Mouse (Mus musculus) adrenal gland, adult (tissue): ENCODE data around the gene Zdhhc25.

Experiments used
- DNase-seq, 2 experiments: peaks; one replicate each; pipeline ENCODE4 v3.0.0; 2022 to 2023; ENCODE audit warnings: low spot score in 1 of 2; ENCODE audit not compliant: inconsistent age in 2 of 2

Zdhhc25 gene

DNA sequence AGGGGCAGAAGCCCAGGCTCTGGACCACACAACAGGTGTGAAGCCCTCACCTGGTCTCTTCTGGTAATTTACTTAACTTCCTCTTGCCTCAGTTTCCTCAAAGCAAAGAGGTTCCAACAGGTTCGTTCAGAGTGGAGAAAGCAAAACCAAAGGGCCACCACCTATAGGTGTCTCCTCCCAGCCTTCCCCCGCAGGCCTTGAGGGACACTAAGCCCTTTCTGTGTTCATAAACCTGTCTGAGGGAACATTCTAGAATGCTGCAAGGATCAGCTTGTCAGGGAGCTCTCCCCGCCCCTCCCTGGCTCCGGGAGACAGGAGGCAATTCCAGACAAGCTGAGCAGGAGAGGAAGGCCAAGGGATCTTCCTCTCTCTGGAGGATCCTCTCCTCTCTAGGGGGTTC is at the start of gene Zdhhc25:
Gene Zdhhc25 (plus strand): TSS at position 301 of the 400 bp plus-strand sequence.
- no peak for DNase-seq

DNA sequence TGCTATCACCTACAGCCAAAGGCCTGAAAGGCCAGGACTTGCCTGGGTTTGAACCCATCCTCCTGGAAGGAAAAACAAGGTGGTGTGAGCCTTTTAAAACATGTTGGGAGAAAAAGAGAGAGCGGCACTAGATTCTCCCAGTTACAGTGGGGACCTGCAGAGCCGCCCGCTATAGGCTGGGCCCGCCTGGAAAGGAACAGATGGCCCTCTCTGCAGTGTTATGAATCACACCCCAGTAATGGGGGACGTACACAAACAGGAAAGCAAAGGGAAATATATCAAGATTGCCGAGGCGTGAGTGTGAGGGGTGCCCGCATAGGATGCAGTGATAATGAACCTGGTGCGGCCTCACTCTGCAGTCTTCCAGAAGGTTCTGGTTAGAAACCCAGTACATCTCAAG is 47.2 kb upstream of the Zdhhc25 start:
- no peak for DNase-seq

DNA sequence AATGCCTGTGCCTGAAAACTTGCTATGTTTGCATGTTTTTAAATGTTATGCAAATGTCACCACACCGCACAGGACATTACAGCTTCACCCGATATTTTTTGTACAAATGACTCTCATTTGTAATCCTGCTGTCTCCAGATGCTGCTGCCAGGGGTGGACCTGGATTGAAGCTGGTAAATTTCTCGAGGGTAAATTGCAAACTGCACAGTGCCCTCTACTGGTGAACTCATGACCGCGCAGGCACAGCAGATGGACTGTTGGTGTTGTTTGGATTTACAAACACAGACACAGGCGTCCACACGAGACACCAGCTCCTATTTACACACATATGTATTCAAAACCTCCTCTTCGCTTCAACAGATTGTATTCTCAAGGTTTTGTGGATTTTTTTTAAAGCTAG is 44.6 kb upstream of the Zdhhc25 start:
- peak; percentile 11 to 66 for DNase-seq

DNA sequence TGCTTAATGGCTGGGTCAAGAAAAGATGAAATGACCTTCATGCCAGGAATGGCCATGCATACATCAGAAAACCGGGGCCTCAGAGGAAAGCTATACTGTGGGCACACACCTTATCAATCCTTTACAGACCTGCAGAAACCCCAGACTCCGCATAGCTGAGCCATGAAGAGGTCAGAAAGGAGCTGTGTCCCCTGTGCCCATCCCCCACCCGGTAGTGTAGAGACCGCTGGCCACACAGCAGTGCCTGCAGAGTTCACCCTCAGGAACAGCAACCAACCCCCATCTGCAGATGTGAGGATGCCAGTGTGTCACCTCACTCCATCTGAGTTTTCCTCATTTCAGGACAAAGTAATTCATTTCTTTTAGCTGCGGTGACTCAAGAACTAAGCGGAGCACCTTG is 39.5 kb upstream of the Zdhhc25 start:
- no peak for DNase-seq

DNA sequence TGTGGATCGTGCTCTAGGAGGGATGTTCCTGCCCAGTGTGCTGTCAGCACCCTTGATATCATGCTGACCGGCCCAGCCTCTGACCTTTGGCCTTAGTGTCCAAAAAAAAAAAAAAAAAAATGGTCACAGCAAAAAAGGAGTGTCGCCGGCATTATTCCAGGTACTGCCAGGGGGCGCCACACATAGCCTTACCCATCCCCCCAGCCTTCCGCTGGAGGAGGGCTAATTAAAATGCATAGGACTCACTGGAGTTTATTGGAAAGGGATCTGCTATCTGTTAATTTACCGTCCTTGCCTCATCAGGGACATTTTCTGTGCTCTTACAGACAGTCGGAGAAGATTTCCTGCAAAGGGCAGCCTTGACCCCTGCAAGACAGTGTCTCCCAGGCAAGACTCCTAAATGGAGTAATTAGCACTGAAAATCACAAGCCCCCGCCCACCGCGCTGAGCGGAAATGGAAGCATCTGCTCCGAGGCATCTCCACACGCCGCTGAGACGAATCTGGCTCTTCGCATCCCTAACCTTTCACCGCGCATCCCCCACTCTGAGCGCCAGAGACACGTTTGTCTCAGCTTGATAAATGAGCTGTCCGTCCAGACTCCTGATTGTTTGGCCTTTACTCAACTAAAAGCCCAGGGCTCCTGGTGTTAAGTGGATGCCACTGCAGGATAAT is 38.9 kb upstream of the Zdhhc25 start:
- no peak for DNase-seq

DNA sequence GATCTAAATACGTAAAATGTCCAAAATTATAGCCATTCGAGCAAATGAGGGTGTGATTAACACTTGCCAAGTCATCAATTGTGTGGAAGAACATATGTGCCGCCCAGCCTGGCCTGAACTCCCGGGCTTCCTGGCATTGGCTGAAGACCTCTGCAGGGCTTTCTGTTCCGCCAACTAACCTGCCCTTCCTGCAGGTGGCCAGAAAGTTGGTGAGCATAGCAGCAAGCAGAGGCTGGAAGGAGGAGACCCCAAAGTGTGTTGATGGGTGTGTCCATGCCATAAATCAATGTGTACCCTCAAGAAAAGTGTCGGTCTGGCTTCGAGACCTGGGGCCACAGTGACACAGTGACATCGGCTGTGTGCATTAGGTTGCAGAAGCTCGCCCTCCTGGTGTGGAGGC is 34.8 kb upstream of the Zdhhc25 start:
- no peak for DNase-seq

DNA sequence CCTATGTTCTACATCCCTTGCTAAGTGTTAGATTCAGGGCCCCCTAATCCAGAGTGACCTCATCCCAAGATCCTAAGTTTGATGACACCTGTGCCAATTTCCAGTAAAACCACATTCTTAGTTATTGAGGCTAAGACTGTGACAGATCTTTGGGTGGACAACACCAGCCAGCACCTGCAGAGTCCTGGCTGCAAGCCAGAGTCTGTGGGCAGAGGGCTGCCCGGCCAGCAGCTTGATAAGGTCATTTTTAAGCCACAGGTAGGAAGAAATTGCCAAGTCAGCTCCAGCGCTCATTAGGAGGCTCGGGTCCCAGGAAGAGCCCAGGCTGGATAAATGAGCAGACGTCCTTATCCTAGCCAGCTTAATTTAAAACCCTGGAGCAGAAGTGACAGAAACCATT is 34.3 kb upstream of the Zdhhc25 start:
- no peak for DNase-seq

DNA sequence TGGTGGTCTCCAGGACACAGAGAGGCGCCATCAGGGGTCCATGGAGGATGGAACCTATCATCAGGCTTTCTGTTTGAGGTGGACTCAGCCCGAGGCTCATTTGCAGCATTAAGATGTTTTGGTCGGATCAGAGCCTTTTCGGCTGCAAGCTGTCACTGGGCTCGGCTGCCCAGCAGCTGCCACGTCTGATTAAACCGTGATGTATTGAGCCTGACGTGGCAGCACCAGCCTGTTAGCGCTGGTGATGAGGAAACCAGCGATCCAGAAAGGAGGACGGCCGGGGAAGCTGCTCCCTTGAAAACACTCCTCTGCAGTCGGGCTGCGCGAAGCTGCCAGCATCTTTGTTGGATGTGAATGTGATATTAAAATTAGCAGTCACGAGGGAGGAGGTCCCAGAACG is 29.4 kb upstream of the Zdhhc25 start:
- no peak for DNase-seq

DNA sequence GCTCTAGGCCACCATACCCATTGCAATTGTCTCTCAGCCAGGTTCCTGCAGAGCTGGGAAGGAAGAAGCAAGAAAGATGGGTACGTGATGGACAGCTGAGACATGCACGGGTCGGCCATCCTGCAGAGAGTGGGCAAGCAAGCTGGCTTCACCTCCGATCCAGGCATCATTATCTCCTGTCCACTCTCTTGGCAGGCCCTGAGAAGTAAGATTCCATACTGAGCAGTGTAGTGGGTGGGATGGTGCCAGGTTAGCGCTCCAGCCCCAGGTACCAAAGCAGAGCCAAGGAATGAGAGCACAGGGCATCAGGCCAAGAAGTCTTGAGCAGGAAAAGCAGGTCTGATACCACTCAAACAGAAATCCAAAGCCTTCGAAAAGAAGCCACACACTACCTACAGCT is 20.6 kb upstream of the Zdhhc25 start:
- DNase-seq, result no peak

DNA sequence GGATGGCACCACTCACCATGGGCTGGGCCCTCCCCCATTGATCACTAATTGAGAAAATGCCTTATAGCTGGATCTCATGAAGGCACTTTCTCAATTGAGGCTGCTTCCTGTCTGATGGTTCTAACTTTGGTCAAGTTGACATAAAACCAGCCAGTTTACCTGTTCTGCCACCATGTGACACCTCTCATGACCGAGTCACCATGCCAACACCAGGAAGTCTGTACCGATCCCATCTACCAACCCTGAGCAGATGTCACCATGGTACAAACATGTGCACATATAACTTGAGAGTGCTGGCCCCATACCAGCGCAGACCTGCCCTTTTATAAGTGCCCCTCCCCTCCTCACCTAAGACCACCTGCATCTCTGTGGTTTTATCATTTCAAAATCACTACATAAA is 2.4 kb downstream of the Zdhhc25 start:
- DNase-seq, result no peak

DNA sequence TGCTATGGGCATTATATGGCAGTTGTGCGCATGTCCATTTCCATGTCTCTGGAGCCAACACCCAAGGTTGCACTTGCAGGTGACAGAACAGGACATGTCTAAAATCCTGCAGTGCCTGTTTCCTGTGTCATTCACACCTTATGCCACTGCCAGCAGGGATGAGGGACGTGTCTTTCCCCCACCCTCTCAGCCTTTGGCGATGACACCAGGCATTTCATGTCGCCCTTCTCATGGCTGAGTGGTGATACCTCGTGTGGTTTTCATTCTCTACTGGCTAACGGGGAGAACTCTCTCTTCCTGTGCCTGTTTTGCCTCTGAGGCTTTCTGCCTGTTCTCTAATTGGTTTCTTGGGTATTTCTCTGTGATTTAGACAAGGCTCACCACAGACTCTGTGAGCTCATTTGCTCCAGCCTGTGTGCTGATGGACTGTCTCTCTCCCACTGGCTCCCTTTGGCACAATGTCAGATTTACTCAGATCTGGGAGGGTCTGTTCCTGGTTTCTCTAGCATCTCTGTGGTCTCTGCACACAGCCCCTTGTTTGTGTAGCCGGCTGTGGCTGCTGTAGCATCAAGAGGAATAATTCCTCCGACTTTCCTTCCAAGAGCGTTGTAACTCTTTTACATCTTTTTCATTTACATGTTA is 3.1 kb downstream of the Zdhhc25 start:
- no peak for DNase-seq

DNA sequence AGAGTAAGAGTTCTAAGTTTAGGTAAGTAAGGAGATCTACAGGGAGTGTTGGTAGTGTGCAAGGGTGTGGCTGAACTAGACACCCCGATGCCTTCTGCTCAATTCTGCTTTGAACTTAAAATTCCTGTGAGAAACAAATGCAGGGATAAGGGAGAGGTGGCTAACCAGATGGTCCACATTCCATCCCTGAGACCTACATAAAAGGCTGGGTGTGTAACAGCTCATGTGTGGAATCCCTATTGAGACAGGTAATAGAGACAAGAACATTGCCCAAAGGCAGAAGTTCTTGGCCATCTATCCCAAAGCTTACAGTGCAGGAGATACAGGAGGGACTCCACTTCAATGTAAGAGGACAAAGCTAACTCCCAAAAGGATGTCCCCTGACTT is 3.6 kb downstream of the Zdhhc25 start:
- DNase-seq, result no peak

DNA sequence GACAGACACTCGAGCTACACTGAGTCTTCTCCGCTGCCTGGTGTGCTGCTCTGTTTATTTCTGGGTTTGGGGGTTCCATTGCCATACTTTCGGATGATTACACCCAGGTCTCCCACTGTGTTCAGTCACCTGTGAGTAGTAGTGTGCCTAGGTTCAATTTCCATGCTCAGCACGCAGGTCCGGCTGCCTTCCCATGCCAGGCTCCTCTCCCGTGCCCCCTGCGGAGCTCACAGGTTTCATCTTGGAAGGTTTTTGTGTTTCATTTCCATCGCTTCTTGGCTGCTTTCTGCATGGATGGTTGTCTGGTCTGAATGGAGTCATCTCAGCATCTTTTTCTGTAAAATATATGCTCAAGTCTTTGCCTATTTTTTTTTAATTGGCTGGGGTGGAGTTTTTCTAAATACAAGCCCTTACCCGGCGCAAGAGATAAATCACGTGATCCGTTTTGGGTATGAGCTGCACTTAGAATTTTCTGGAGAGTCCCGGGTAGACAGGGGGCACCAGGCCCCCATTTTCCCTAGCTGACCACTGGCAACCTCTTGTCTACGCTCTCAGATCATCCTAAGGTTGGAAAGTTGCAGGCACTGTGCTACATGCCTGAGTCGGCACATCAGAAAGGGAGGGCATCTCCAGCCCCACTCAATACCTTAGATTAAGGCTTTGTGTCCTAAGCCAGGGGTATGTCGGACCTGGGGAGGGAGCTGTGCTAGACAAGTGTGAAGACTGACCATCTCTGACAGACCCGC is 4.7 kb downstream of the Zdhhc25 start:
- no peak for DNase-seq

DNA sequence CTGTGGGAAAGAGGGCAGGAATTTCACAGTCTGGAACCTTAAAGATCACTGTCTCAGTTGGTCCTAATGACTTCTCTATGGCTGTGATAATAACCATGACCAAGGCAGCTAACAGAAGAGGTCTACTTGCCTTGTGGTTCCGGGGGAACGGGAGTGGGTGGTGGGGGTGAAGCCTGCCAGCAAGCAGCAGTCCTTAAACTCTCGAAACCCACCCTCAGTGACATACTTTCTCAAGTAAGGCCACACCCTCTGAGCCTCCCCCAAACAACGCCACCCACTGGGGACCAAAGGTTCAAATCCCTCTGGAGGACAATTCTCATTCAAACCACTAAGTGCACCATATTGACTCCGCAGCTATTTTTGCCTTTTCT is 5.3 kb downstream of the Zdhhc25 start:
- DNase-seq, result no peak

DNA sequence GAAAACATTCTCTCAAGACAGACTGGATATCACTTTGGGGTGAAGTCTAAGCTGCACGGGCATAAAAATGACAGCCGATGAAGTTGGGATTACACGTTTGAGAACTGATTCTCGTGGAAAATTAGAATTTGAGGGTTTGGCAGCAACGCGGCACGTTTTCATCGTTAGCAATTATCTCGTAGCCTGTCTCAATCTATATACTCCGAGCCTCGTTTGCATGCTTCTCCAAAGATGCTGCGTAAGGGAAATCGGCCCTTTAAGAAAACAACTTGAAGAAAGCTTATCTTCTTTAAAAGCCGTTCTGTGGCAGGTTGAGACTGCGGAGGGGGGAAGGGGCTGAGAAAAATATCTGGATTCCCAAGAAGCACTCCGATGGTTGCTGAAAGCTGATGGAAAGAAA is 17.0 kb downstream of the Zdhhc25 start:
- DNase-seq, result no peak

DNA sequence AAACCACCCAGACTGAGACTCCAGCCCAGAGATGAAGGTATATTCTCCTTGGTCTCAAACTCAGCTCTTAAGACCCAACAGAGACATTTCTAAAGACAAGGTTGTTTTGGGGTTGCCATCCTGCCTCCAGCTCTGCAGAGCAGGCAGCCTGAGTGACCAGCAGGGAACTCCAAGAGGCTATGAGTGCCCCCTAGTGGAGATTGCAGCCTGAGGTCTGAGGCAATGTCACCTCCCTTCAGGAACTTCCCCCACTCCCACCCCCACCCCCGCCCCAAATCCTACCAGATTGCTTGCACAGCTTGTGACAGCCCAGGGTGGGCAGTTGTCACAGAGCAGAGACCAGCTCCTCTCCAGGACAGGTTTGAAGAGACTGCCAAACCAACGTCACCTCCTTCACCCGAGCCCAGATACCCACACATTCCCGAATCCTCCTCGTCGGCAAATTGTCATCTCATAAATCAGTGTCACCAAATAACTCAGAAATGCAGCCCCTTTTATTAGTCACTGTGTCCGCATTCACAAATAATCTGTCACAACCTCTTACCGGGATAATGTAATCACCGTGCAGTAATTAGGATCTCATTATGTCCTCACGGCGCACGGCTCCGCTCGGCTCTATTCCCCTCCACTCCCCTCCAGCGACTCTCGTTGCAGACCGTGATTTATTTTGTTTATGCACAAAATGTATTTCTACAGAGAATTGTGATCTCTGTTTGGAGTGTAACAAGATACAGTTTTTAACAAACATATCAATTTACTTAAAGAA is 18.1 kb downstream of the Zdhhc25 start:
- DNase-seq, result peak; percentile 6 to 49

DNA sequence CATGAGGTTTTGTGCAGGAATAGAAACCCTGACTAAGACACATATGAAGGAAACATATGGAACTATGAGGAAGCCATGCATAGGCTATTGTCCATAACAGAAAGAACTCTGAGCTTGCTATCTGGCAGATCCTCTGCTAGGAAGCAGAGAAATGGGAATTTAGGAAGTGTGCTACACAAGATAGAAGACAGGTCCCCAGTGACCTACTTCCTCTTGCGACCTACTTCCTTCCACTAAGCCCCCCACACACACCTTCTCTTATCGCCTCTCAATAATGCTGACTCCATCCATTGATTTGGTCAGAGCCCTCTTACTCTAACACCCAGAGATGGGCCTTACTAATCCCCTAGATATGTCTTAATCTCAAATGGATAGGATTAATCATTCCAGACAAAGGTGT is 19.9 kb downstream of the Zdhhc25 start:
- DNase-seq, result no peak

DNA sequence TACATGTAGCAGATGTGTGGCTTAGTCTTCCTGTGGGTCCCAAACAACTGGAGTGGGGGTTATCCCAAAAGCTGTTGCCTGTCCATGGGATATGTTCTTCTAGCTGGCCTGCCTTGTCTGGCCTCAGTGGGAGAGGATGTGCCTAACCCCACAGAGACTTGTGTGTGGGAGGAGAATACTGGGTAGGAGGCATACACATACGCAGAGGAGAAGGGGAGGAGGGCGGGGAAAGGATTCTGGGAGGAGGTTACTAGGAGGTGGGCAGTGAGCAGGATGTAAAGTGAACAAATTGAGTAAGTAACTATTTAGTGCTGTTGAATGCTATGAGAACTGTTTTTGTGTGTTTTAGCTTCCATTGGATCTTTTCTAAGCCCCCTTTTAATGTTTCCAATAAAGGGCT is 23.8 kb downstream of the Zdhhc25 start:
- DNase-seq, result no peak

DNA sequence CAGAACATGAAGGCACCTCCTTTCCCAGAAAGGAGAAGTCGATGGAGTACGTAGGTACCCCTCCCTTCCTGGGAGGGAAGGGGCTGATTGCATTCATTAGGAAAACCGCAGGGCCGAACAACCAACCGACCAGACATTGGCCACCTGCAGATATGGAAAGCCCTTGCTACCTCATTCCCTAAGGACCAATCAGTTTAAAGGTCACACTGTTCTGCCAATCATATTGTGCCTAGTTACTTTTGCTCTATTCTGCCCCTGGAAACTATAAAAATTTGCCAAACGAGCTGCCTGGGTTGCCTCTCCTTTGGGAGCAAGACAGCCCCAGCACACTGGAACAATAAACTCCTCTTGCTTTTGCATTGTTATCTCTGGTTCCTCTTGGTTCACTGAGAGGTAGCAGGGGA is 24.8 kb downstream of the Zdhhc25 start:
- no peak for DNase-seq

DNA sequence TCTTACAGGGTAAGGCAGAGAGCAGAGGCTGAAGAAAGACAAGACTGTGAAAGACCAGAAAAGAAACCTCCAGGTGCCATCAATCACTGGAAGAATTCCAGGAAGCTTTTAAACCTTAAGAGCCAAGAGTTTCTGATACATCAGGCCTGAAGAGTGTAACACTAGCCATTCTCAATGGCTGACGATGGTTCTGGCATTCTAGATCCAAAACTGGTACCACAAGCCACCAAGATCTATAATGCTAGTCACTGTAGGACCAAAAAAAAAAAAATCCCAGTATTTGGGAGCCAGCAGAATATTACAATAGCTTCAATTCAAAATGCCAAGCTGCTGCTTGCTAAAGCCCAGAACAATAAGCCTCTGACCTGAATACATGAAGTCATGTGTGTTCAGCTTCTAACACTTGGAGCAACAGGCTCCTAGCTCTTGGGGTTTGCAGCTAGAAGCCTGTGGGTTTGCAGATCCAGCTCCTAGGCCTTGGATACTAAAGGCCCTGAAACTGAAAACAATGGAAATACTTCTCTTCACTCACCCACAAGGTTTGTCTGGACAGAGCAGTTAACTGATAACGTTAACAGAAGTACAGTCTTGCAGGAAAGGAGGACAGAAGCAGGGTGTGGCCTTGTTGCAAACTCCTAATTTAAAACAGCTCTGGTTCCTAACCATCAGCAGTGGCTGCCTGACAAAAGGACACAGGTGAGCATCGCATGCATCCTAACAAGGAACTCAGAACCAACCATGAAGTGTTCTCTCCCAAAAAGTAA is 25.4 kb downstream of the Zdhhc25 start:
- no peak for DNase-seq

DNA sequence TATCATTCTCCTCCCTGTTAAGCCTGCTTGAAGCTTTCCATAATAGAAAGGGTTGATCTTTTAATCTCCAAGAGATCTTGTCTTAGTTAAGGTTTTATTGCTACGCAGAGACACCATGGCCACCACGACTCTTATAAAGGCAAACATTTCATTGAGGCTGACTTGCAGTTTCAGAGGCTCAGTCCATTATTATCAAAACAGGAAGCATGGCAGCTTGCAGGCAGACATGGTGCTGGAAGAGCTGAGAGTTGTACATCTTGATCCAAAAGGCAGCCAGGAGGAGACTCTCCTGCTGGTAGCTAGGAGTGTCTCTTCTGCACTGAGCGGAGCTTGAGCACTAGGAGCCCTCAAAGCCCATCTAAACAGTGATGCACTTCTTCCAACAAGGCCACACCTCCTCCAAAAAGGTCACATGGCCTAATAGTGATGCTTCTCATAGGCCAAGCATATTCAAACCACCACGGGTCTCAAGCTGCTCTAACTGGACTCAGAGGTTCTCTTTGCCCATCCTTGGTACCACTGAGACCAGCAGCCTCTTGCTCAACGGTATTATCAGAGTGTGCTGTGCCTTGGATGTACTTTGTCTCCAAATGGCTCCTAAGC is 26.9 kb downstream of the Zdhhc25 start:
- no peak for DNase-seq
